Mouse (Mus musculus): Measurements from ENCODE around the gene Adpgk. TPM values are rescaled to one million over a fixed set of nuclear protein-coding genes. Genes with fewer than 3 reads are reported as not detected.
"Not testable (repeated sequence)": the region's sequence is repeated elsewhere in the genome, so short reads cannot be mapped to it uniquely, and the experiment has no call there.

The Adpgk gene
- total RNA-seq, 2 experiments from 2014 or later: 11.3 to 12.6 TPM

DNA sequence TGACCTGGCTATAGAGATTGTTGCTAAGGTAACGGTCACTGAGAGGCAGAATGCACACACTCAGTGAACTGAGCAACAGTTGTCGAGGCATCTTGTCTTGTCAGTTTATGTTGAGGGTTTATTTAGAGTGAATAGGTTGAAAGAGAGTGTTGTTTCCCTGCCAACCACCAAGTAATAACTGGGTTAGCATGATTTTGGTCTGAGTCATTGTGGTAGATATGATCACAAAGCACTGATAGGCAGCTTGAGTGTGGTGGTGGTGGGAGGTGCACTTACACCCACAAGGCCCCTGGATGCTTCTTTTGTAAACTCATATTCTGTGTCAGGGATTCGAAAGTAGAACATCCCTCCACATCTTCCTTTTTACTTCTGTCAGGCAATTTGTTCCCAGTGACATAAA lies 69.1 kb downstream of the Adpgk start:
- DNase-seq; intact Hi-C loops (cut with DNase I): not testable (repeated sequence)

DNA sequence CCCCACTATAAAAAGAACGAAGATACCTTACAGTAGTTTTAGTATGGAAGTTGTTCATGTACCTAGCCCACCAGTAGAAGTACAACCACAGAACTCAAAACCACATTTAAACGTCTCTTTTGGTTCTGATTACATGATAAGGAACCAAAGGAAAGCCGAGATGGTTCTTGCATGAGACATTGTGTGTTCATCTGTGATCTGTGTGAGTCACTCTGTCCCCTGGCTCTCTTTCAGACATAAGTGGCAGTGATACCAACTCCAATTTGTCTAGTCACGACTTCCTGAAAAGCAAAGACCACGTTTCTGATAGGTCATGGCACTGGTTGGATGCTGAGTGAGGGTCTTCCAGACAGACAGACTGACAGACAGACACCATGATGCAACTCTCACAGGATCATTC lies 77.9 kb downstream of the Adpgk start:
- DNase-seq: no peak
- intact Hi-C loops (cut with DNase I): no loop called here

DNA sequence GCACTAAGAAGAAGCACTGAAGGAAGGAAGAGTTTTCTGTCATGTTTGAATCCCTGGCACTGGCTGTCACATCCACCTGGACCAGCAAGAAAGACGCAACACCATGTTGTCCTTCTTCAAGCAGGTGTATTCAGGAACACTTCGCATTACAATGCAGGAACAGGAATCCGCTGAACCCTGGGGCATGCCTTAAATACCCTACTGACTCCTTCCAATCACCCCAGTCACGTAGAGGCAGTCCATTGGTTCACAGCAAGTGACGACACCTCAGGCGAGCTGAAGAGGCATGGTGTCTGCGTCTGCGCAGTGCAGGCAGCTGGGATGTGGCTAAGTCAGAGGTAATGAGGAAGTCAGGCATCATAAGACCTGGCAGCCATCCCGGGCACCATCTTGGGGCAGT lies 78.3 kb downstream of the Adpgk start:
- DNase-seq: no peak
- intact Hi-C loops (cut with DNase I): no loop called here

Other genes with a start within 250 kb of the Adpgk start
- gene Bbs4, start 62.0 kb downstream of the Adpgk start, total RNA-seq (2021): 1 to 10 TPM; 2.8 to 3.5 TPM
- 10 to 100 TPM; 83.9 to 90.7 TPM for gene Arih1, start 195.1 kb downstream of the Adpgk start, total RNA-seq (2021)
- gene Hexa, start 248.0 kb downstream of the Adpgk start, total RNA-seq (2021): 10 to 100 TPM; 33.1 to 38.1 TPM
- gene Tmem202, start 248.3 kb downstream of the Adpgk start, total RNA-seq (2021): under 1 TPM; 0.22 to 0.31 TPM